In genomic region chr8:89032412-89032811, GRCm38 (mm10) we compare ENCODE assay signal across 30 mouse cellular contexts. TPM values are rescaled to one million over a fixed set of nuclear protein-coding genes. Genes with fewer than 3 reads are reported as not detected.
DNase-seq lines count a peak whose midpoint lies in the region; ATAC-seq and TF ChIP-seq lines count a peak whose summit lies in the region.
"Had no signal": no experiment of that assay in that cellular context is flagged by ENCODE, and none has a peak within 500 bp of the region (broad histone marks: within the 10 kb centered on the region; RNA-seq: fewer than 3 reads in every experiment).

No protein-coding gene starts in this region.

- no peaks in the 10 kb centered on the region for H3K9me3 ChIP-seq in forebrain, embryonic 11.5 days (ENCODE audit: control insufficient read depth, low read length)
- no peaks in the 10 kb centered on the region for H3K9me3 ChIP-seq in forebrain, embryonic 14.5 days (replicated peaks; ENCODE audit: control insufficient read depth, low read length)
- no peaks in the 10 kb centered on the region for H3K9me3 ChIP-seq in kidney, postnatal 0 days (replicated peaks; ENCODE audit: low read length)
- H3K9me3 ChIP-seq: forebrain, embryonic 15.5 days; heart, embryonic 10.5 days; heart, embryonic 15.5 days; hindbrain, embryonic 12.5 days; limb, embryonic 10.5 days; limb, embryonic 15.5 days; liver, embryonic 13.5 days; midbrain, embryonic 15.5 days; neural tube, embryonic 12.5 days; stomach, embryonic 15.5 days had no signal

- H3K4me1 ChIP-seq in forebrain, embryonic 11.5 days (replicated peaks; ENCODE audit: control insufficient read depth, insufficient read depth, low read length) = peaks cover 3% of the 10 kb centered on the region; the same call in 1 of the 2 replicates
- H3K4me1 ChIP-seq in forebrain, embryonic 14.5 days (ENCODE audit: control insufficient read depth, insufficient read depth, low read length) = peaks cover 17% of the 10 kb centered on the region
- H3K4me1 ChIP-seq in kidney, postnatal 0 days (replicated peaks; ENCODE audit: insufficient read depth, low read length) = peaks cover 7% of the 10 kb centered on the region
- H3K4me1 ChIP-seq: heart, embryonic 15.5 days; liver, embryonic 13.5 days; midbrain, embryonic 15.5 days; stomach, embryonic 15.5 days had no signal

- no peaks in the 10 kb centered on the region for H3K27me3 ChIP-seq in forebrain, embryonic 11.5 days (ENCODE audit: control insufficient read depth, insufficient read depth, low read length)
- no peaks in the 10 kb centered on the region for H3K27me3 ChIP-seq in forebrain, embryonic 14.5 days (replicated peaks; ENCODE audit: control insufficient read depth, insufficient read depth, low read length)
- no peaks in the 10 kb centered on the region for H3K27me3 ChIP-seq in kidney, postnatal 0 days (ENCODE audit: insufficient read depth, low read length)
- H3K27me3 ChIP-seq: CH12.LX; forebrain, embryonic 15.5 days; neural tube, embryonic 12.5 days had no signal

- no peak for ATAC-seq in forebrain, embryonic 11.5 days (replicated peaks; ENCODE audit: low FRiP score)
- no peak for ATAC-seq in forebrain, embryonic 14.5 days
- ATAC-seq in kidney, postnatal 0 days (replicated peaks; ENCODE audit: low FRiP score, low read depth) = peak; percentile 48; the same call in 1 of the 2 replicates
- ATAC-seq: activated CD4-positive, CD25-positive, alpha-beta regulatory T cell, adult 4 months; forebrain, embryonic 15.5 days; intestine, embryonic 16.5 days; lung, postnatal 0 days; midbrain, embryonic 15.5 days had no signal

- 94% methylated on average over 13 of the region's 13 CpGs for WGBS in forebrain, embryonic 11.5 days
- WGBS in forebrain, embryonic 14.5 days = 86% methylated on average over 13 of the region's 13 CpGs
- 68% methylated on average over 13 of the region's 13 CpGs for WGBS in kidney, postnatal 0 days

- H3K4me3 ChIP-seq in forebrain, embryonic 11.5 days (ENCODE audit: low read depth, low read length) = no peak overlapping the region
- no peak overlapping the region for H3K4me3 ChIP-seq in forebrain, embryonic 14.5 days (ENCODE audit: low read depth, low read length)
- no peak overlapping the region for H3K4me3 ChIP-seq in kidney, postnatal 0 days (replicated peaks; ENCODE audit: low read depth, low read length)
- H3K4me3 ChIP-seq: forebrain, embryonic 15.5 days; heart, embryonic 10.5 days; heart, embryonic 15.5 days; hindbrain, embryonic 12.5 days; limb, embryonic 10.5 days; limb, embryonic 15.5 days; liver, embryonic 13.5 days; midbrain, embryonic 15.5 days; neural tube, embryonic 12.5 days; stomach, embryonic 15.5 days had no signal

- H3K9ac ChIP-seq in forebrain, embryonic 11.5 days (ENCODE audit: low read length) = no peak overlapping the region
- no peak overlapping the region for H3K9ac ChIP-seq in forebrain, embryonic 14.5 days (ENCODE audit: low read length)
- no peak overlapping the region for H3K9ac ChIP-seq in kidney, postnatal 0 days (ENCODE audit: low read depth, low read length)
- H3K9ac ChIP-seq: forebrain, embryonic 15.5 days; heart, embryonic 15.5 days; hindbrain, embryonic 12.5 days; limb, embryonic 15.5 days; liver, embryonic 13.5 days; midbrain, embryonic 15.5 days; neural tube, embryonic 12.5 days; stomach, embryonic 15.5 days had no signal

- peaks cover 9% of the 10 kb centered on the region for H3K36me3 ChIP-seq in forebrain, embryonic 11.5 days (ENCODE audit: control insufficient read depth, insufficient read depth, low read length)
- H3K36me3 ChIP-seq in forebrain, embryonic 14.5 days (ENCODE audit: control insufficient read depth, insufficient read depth, low read length) = peaks cover 48% of the 10 kb centered on the region
- peaks cover 23% of the 10 kb centered on the region; the same call in 1 of the 2 replicates for H3K36me3 ChIP-seq in kidney, postnatal 0 days (ENCODE audit: insufficient read depth, low read length)
- H3K36me3 ChIP-seq: heart, embryonic 15.5 days; midbrain, embryonic 15.5 days; stomach, embryonic 15.5 days had no signal

- H3K4me2 ChIP-seq in forebrain, embryonic 11.5 days (ENCODE audit: low read depth, low read length, severe bottlenecking) = no peak overlapping the region
- no peak overlapping the region for H3K4me2 ChIP-seq in forebrain, embryonic 14.5 days (ENCODE audit: low read length)
- no peak overlapping the region for H3K4me2 ChIP-seq in kidney, postnatal 0 days (ENCODE audit: low read length)
- H3K4me2 ChIP-seq: forebrain, embryonic 15.5 days; heart, embryonic 15.5 days; hindbrain, embryonic 12.5 days; limb, embryonic 15.5 days; liver, embryonic 13.5 days; midbrain, embryonic 15.5 days; neural tube, embryonic 12.5 days; stomach, embryonic 15.5 days had no signal

- DNase-seq in forebrain, embryonic 11.5 days (ENCODE audit: low spot score) = peak; percentile 40
- no peak for DNase-seq in forebrain, embryonic 14.5 days (ENCODE audit: low spot score)
- DNase-seq in kidney, postnatal 0 days (ENCODE audit: low spot score) = no peak
- no peak for DNase-seq in kidney, postnatal 14 days
- peak; percentile 15 for DNase-seq in retina, adult 2 months (ENCODE audit: low read depth, low spot score)
- no peak for DNase-seq in retina, embryonic 14.5 days (ENCODE audit: low spot score)
- DNase-seq in cerebellum, adult 11 months = no peak
- DNase-seq: adrenal gland, adult 2 months; cerebellum, adult 8-10 months; cerebellum, postnatal 25 days; gastrocnemius, postnatal 25 days; layer of hippocampus, postnatal 36 days; liver, embryonic 13.5 days; lung, adult 18-20 months; lung, postnatal 4 days; right cerebral cortex, postnatal 25 days had no signal

- H3K27ac ChIP-seq in forebrain, embryonic 11.5 days (ENCODE audit: low read depth, low read length) = no peak overlapping the region
- no peak overlapping the region for H3K27ac ChIP-seq in forebrain, embryonic 14.5 days (ENCODE audit: low read depth, low read length)
- no peak overlapping the region for H3K27ac ChIP-seq in kidney, postnatal 0 days
- H3K27ac ChIP-seq: forebrain, embryonic 15.5 days; heart, embryonic 10.5 days; heart, embryonic 15.5 days; hindbrain, embryonic 12.5 days; limb, embryonic 10.5 days; limb, embryonic 15.5 days; liver, embryonic 13.5 days; midbrain, embryonic 15.5 days; neural tube, embryonic 12.5 days; stomach, embryonic 15.5 days had no signal

- TF ChIP-seq CTCF in kidney, postnatal 0 days (IDR thresholded peaks at IDR 0.05; ENCODE audit: low read depth) = no peak

RNA-seq across cellular contexts. Expression of gene Sall1, which starts 11.6 kb away (rescaled TPM):
- polyA plus RNA-seq in forebrain, embryonic 11.5 days (2014; fragmentation: Nextera tagmentation; extraction: Ambion mirVana) = 27.8 and 32.9 TPM in 2 replicates
- 14.8 and 16.0 TPM in 2 replicates for polyA plus RNA-seq in forebrain, embryonic 14.5 days (2014; fragmentation: Nextera tagmentation; extraction: Ambion mirVana)
- polyA plus RNA-seq in kidney, postnatal 0 days (2015; fragmentation: Nextera tagmentation; extraction: Ambion mirVana) = 24.6 and 25.6 TPM in 2 replicates
- polyA plus RNA-seq: activated CD4-positive, CD25-positive, alpha-beta regulatory T cell, adult 4 months; adrenal gland, adult 2 months; C2C12 had no signal

Comparison
In these comparisons a context has a peak if more than half of its experiments do, and no peak if none do; other contexts are left out.
1. DNase-seq: peak in forebrain, embryonic 11.5 days (single experiment) and retina, adult 2 months (single experiment); none in forebrain, embryonic 14.5 days (single experiment), kidney, postnatal 0 days (single experiment), kidney, postnatal 14 days (single experiment), retina, embryonic 14.5 days (single experiment) and cerebellum, adult 11 months (single experiment).